Mouse (Mus musculus): ENCODE results near the gene Gm9903.

GRCm38 (mm10) chr5:33611795-33612194 lies 17.9 kb upstream of the Gm9903 start:
- TF ChIP-seq CTCF (IDR thresholded peaks at IDR 0.05; ENCODE audit: low read depth, low read length) (no peak), POLR2A (IDR thresholded peaks at IDR 0.05; ENCODE audit: extremely low read depth, insufficient read depth, low read length) (no peak)
